Mouse (Mus musculus): ENCODE results near the gene Gbe1.

GRCm38 (mm10) chr16:70330626-70331275 is 17.0 kb downstream of the Gbe1 start:
- TF ChIP-seq CTCF (IDR thresholded peaks at IDR 0.05; ENCODE audit: low read depth) (no peak), EP300 (IDR thresholded peaks at IDR 0.05; ENCODE audit: low read depth) (no peak)

Data from heart, postnatal 0 days (tissue).